Mouse (Mus musculus) liver, embryonic 16.5 days (tissue): Measurements from ENCODE around the gene Gzmk. TPM values are rescaled to one million over a fixed set of nuclear protein-coding genes. Genes with fewer than 3 reads are reported as not detected.

Experiments
- ATAC-seq: fragments of 200-750 bp; cut with Nextera tagmentation; 2 replicates; pipeline ENCODE4 v1.8.0; 2017; ENCODE audit warnings: low read depth, mild to moderate bottlenecking, moderate number of reproducible peaks, moderate library complexity
- H3K27ac ChIP-seq: fragments of 300-500 bp; sonication (generic); 2 replicates; pipeline ENCODE4 v1.5.1; 2014; ENCODE audit warnings: mild to moderate bottlenecking, low read length
- H3K27me3 ChIP-seq: fragments of 300-500 bp; sonication (generic); 2 replicates; pipeline ENCODE4 v1.6.1; 2014; ENCODE audit warnings: low read depth, low read length, mixed read lengths; ENCODE audit not compliant: control insufficient read depth, insufficient read depth
- H3K36me3 ChIP-seq: fragments of 300-500 bp; sonication (generic); 2 replicates; pipeline ENCODE4 v1.6.1; 2014; ENCODE audit warnings: mild to moderate bottlenecking; ENCODE audit not compliant: control insufficient read depth, insufficient read depth
- H3K4me1 ChIP-seq: fragments of 300-500 bp; sonication (generic); 2 replicates; pipeline ENCODE4 v1.6.1; 2014; ENCODE audit warnings: low read depth, low read length, mixed read lengths; ENCODE audit not compliant: control insufficient read depth
- H3K4me2 ChIP-seq: fragments of 300-500 bp; sonication (generic); 2 replicates; pipeline ENCODE4 v1.6.1; 2014; ENCODE audit warnings: low read depth, low read length, mixed read lengths
- H3K4me3 ChIP-seq: fragments of 300-500 bp; sonication (generic); 2 replicates; pipeline ENCODE4 v1.5.1; 2014; ENCODE audit warnings: low read depth, mild to moderate bottlenecking, low read length
- H3K9ac ChIP-seq: fragments of 300-500 bp; sonication (generic); 2 replicates; pipeline ENCODE4 v1.6.1; 2014; ENCODE audit warnings: low read depth, low read length
- H3K9me3 ChIP-seq: fragments of 300-500 bp; sonication (generic); replicated peaks from 2 replicates; pipeline ENCODE4 v1.6.1; 2016; ENCODE audit warnings: low read length; ENCODE audit not compliant: control insufficient read depth
- WGBS: fragments of 180-500 bp; shearing (Covaris S2); extraction: QIAGEN DNeasy Blood & Tissue Kit; methylation state at CpG from one replicate; pipeline ENCODE4 v1.1.7; 2014; ENCODE audit not compliant: insufficient replicate concordance; 5-methylcytosine and 5-hydroxymethylcytosine counted together
- polyA plus RNA-seq: library from polyadenylated mRNA; unstranded; fragments of >200 nt; fragmentation: Nextera tagmentation; extraction: Ambion mirVana; gene quantifications from 2 replicates; pipeline ENCODE4 v1.2.1, GENCODE M21; 2015

The Gzmk gene
- polyA plus RNA-seq = not detected in 2 replicates

DNA sequence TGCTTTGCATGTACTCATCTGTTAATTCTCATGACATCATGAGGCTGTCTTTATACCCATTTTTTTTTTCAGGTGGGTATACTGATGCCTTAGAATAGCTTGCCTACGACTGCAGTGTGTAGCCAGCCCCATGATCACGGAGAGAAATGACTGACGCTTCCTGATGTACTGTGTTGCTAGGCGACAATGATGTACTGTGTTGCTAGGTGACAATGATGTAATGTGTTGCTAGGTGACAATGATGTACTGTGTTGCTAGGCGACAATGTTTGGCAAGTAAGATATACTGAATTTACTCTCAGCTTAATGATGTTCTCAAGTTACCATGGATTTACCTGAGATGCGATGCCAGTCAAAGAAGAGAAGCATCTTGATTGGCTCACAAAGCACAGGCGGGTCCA, at the start of gene Gzmk:
Gene Gzmk (minus strand): TSS at position 98 of the 400 bp plus-strand sequence.
- WGBS = 46% methylated on average over 7 of the region's 7 CpGs
- ATAC-seq = no peak
- Histone ChIP-seq H3K36me3 (no peaks in the 10 kb centered on the region), H3K4me3 (no peak within 1 kb of the TSS), H3K27ac (no peak within 1 kb of the TSS), H3K9me3 (no peaks in the 10 kb centered on the region), H3K4me2 (no peak within 1 kb of the TSS), H3K4me1 (no peaks in the 10 kb centered on the region), H3K27me3 (0 out of 2 replicates have a peak, but pooled peaks cover 2% of the 10 kb centered on the region), H3K9ac (no peak within 1 kb of the TSS)

DNA sequence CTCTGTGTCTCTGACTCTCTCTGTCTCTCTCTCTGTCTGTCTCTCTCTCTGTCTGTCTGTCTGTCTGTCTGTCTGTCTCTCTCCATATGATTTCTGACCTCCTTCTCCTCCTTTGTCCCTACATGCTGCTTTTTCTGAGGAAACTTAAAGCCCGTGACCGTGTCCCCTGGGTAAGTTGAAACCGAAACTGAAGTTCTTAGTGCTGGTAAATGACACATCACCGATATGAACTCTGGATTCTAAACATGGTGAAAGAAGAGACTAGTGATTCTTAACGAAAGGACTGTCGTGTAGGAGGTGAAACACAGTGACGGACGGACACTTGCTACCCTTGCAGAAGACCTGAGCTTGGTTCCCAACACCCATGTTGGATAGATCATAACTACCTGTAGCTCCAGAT, 45.5 kb upstream of the Gzmk start:
- Histone ChIP-seq H3K9me3 (no peaks in the 10 kb centered on the region), H3K4me2 (no peak overlapping the region), H3K36me3 (no peaks in the 10 kb centered on the region), H3K4me1 (no peaks in the 10 kb centered on the region), H3K27ac (no peak overlapping the region), H3K9ac (no peak overlapping the region), H3K27me3 (no peaks in the 10 kb centered on the region), H3K4me3 (no peak overlapping the region)
- ATAC-seq = no peak
- 68% methylated on average over 8 of the region's 8 CpGs for WGBS

DNA sequence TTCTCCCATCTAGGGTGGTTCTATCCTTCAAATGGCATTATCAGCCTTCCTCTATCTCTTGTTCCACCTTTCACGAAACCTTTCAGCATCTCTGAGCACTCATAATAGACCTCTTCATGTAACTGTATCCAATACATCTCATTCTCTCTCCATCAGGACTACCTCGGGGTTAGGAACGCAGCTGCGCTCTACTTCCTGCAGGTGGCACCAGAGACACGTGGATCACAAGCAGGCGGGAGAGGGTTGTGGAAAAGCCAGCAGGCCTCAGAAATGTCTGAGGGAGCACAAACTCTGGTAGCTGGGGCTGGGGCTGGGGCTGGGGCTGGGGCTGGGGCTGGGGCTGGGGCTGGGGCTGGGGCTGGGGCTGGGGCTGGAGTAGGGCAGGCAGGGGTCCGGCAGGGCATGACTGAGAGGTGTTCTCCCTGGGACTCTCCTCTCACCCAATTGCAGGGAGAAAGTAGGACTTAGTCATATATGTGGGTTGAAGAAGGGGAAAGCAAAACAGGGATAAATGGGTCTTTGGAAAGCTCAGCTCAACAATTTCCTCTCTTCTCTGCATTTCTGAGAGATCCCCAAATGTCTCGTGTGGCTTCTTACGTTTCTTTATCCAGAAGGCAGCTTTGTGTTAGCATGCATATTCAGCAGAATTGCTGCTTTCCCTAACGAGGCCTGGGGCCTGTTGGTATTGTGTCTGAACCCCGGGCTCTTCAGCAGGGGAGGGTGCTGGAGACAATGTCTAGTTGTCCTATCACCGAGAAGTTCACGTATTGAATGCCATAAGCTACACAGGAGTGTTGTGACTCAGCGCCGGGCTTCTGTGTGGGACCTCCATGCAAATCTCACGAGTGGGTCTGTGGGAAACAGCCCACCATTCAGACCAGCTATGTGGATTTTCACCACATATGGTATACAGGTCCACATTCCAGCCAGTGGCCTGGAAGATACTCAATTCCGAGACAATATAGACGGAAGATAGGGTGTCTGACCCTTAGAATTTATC, 44.4 kb upstream of the Gzmk start:
- WGBS = 44% methylated on average over 18 of the region's 18 CpGs
- no peak overlapping the region for H3K27ac ChIP-seq
- no peak overlapping the region for H3K9ac ChIP-seq
- no peak overlapping the region for H3K4me3 ChIP-seq
- H3K27me3 ChIP-seq = no peaks in the 10 kb centered on the region; the same call in 1 of the 2 replicates
- no peak for ATAC-seq
- no peak overlapping the region for H3K4me2 ChIP-seq
- H3K9me3 ChIP-seq = no peaks in the 10 kb centered on the region
- H3K36me3 ChIP-seq = no peaks in the 10 kb centered on the region
- no peaks in the 10 kb centered on the region for H3K4me1 ChIP-seq

DNA sequence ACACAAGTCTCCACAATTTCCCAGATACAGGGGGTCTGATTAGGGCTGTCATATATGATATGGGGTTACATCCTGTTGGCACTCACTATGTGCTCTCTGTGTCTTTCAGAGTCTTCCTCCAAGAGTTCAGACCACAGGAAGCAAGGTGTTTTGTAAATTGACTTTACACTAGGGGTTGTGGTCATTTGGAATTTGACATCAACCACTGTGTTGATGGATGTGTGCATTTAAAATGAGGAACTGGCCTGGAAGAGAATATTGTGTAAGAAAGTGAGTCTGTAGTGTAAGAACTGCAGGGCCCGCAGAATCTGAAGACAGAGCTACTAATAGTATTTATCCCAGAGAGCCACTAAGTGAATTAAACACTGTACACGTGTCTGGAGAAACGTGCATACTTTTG, 41.5 kb upstream of the Gzmk start:
- 15% methylated on average over 3 of the region's 3 CpGs for WGBS
- Histone ChIP-seq H3K9ac (no peak overlapping the region), H3K36me3 (no peaks in the 10 kb centered on the region), H3K27ac (no peak overlapping the region), H3K27me3 (no peaks in the 10 kb centered on the region; the same call in 1 of the 2 replicates), H3K4me2 (no peak overlapping the region), H3K9me3 (no peaks in the 10 kb centered on the region), H3K4me3 (no peak overlapping the region), H3K4me1 (no peaks in the 10 kb centered on the region)
- ATAC-seq = no peak

DNA sequence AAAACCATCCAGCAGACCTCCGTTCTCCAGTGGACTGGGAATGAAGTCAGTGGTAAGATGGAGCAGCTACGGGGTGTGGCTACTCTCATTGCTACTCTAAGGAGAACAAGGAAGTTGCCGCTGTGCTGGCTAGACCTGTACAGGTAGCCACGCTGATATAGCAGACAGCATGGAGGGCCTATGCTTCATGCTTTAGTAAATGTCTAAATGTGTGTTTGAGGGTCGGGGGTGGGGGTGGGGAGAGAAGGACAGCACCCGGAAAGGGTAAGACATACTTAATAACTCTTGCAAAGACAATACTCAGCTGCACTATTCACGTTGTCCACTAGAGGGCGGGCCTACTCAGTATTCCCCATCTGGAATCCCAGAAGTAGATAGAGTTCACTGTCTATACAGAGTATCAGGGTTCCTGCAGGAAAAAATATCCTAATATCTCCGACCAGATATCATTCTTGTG, 40.8 kb upstream of the Gzmk start:
- Histone ChIP-seq H3K36me3 (no peaks in the 10 kb centered on the region), H3K27me3 (no peaks in the 10 kb centered on the region; the same call in 1 of the 2 replicates), H3K27ac (no peak overlapping the region), H3K9me3 (no peaks in the 10 kb centered on the region), H3K4me1 (no peaks in the 10 kb centered on the region), H3K4me2 (no peak overlapping the region), H3K9ac (no peak overlapping the region), H3K4me3 (no peak overlapping the region)
- no peak for ATAC-seq
- 18% methylated on average over 9 of the region's 9 CpGs for WGBS

DNA sequence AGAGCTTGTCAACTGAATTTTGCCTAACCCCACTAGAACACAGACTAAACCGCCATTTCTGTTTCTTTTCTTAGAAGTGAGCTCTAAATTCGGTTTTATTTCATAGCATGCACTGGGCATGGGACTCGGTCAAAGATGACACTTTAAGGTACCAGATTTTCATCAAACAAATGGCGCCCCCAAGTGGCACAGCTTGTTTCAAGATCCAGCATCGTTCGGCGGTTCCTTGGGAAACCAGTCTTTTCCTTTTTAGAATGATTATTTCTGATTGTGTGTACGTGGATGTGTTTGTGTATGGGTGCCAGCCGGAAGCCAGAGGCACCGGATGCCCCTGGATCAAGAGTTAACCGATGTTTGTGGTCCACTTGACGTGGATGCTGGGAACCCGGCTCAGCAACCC, 39.5 kb upstream of the Gzmk start:
- Histone ChIP-seq H3K9ac (no peak overlapping the region), H3K27me3 (no peaks in the 10 kb centered on the region; the same call in 1 of the 2 replicates), H3K4me1 (no peaks in the 10 kb centered on the region), H3K4me3 (no peak overlapping the region), H3K9me3 (no peaks in the 10 kb centered on the region), H3K27ac (no peak overlapping the region), H3K4me2 (no peak overlapping the region), H3K36me3 (no peaks in the 10 kb centered on the region)
- no peak for ATAC-seq
- WGBS = 19% methylated on average over 13 of the region's 13 CpGs

DNA sequence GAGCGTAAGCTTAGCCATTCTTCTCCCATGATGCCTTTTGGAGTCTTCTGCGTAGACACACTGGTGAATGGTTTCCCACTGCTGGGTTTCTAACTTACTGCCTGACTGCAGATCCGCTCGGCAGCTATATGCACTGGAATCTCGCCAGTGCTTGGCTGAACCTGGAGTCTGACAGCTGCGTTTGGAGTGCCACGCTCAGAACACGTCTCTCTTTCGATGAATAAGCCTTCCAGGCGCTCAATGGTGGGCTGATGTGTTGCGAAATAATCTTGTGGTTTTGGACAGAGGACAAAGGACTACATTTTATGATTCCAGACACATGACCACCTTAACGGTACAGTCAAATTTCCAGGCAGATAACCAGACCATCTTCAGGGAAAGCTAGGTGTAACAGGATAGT, 37.1 kb upstream of the Gzmk start:
- no peaks in the 10 kb centered on the region for H3K9me3 ChIP-seq
- no peak for ATAC-seq
- 46% methylated on average over 12 of the region's 12 CpGs for WGBS

DNA sequence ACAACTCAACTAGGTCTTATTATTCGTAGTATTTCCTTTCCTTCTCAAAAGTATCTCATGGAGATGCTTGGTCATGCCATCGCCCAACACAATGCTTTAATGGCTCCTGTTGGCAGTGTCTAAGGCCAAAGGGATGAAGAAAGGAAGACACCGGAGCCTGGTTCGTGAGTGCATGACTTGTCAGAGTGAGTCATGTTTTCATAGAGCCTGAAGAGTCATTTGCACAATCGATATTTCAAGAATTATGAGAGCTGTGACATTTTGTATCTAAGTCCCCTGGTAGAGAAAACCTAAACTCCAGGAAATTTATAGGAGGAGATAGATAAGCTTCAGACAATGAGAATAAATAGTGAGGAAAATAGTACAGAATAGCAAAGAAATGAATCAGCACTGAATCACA, 33.5 kb upstream of the Gzmk start:
- Histone ChIP-seq H3K4me1 (no peaks in the 10 kb centered on the region), H3K27me3 (no peaks in the 10 kb centered on the region), H3K4me2 (no peak overlapping the region), H3K9me3 (no peaks in the 10 kb centered on the region), H3K36me3 (no peaks in the 10 kb centered on the region), H3K27ac (no peak overlapping the region), H3K9ac (no peak overlapping the region), H3K4me3 (no peak overlapping the region)
- WGBS = 67% methylated on average over 5 of the region's 5 CpGs
- no peak for ATAC-seq

More for the DNA sequence above, 37.1 kb upstream of the Gzmk start:
- Histone ChIP-seq H3K27ac (no peak overlapping the region), H3K9ac (no peak overlapping the region), H3K4me1 (no peaks in the 10 kb centered on the region), H3K36me3 (no peaks in the 10 kb centered on the region), H3K4me3 (no peak overlapping the region), H3K4me2 (no peak overlapping the region), H3K27me3 (no peaks in the 10 kb centered on the region; the same call in 1 of the 2 replicates)

DNA sequence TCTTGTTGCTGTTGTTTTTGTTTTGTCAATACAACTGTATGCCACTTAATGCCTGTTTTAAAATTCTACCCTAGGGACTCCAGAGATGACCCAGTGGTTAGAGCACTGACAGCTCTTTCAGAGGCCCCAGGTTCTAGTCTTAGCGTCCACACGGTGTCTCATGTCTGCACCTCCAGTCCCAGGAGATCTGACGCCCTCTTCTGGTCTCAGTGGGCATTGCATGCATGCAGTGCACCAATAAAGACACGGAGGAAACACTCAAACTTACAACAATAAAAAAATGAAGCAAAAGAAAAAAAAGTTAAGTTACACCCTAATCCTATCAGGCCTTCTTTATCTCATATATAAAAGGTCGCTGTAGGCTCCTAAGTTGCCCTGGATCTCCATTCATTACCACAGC, 31.5 kb upstream of the Gzmk start:
- 37% methylated on average over 5 of the region's 5 CpGs for WGBS

More for the DNA sequence above, 31.5 kb upstream of the Gzmk start:
- Histone ChIP-seq H3K4me3 (no peak overlapping the region), H3K36me3 (no peaks in the 10 kb centered on the region), H3K4me1 (no peaks in the 10 kb centered on the region), H3K27me3 (no peaks in the 10 kb centered on the region), H3K4me2 (no peak overlapping the region), H3K9ac (no peak overlapping the region), H3K27ac (no peak overlapping the region), H3K9me3 (no peaks in the 10 kb centered on the region)
- ATAC-seq = no peak
